Mouse (Mus musculus): Measurements from ENCODE around the gene Med12.
"Not testable (repeated sequence)": the region's sequence is repeated elsewhere in the genome, so short reads cannot be mapped to it uniquely, and the experiment has no call there.

The Med12 gene

GRCm38 (mm10) chrX:101299473-101300426 is 25.9 kb downstream of the Med12 start:
- in situ Hi-C loops (cut with MboI, MseI): no loop called here

GRCm38 (mm10) chrX:101300427-101301030 is 26.7 kb downstream of the Med12 start:
- in situ Hi-C loops (cut with MboI, MseI): no loop called here

GRCm38 (mm10) chrX:101301654-101302053 is 27.8 kb downstream of the Med12 start:
- in situ Hi-C loops (cut with MboI, MseI): no loop called here

GRCm38 (mm10) chrX:101304646-101305045 is 30.8 kb downstream of the Med12 start:
- in situ Hi-C loops (cut with MboI, MseI): no loop called here

- in situ Hi-C loops (cut with MboI, MseI): no loop called here
These were observed 35.5 kb downstream of the Med12 start for GRCm38 (mm10) chrX:101309299-101309698.

- in situ Hi-C loops (cut with MboI, MseI): no loop called here
These were observed 40.0 kb downstream of the Med12 start for GRCm38 (mm10) chrX:101313625-101314359.

- in situ Hi-C loops (cut with MboI, MseI): no loop called here
These were observed 45.9 kb downstream of the Med12 start for GRCm38 (mm10) chrX:101319775-101320174.

- in situ Hi-C loops (cut with MboI, MseI): no loop called here
These were observed 52.4 kb downstream of the Med12 start for GRCm38 (mm10) chrX:101325989-101326899.

- in situ Hi-C loops (cut with MboI, MseI): loop anchor here (5.0 kb wide), 1 partner anchor 197 kb away; no protein-coding TSS in a partner anchor
These were observed 55.7 kb downstream of the Med12 start for GRCm38 (mm10) chrX:101329372-101330028.

GRCm38 (mm10) chrX:101332031-101332374 is 58.2 kb downstream of the Med12 start:
- in situ Hi-C loops (cut with MboI, MseI): loop anchor here (5.0 kb wide), 1 partner anchor 200 kb away; no protein-coding TSS in a partner anchor

- in situ Hi-C loops (cut with MboI, MseI): loop anchor here (5.0 kb wide), 1 partner anchor 200 kb away; no protein-coding TSS in a partner anchor
These were observed 58.8 kb downstream of the Med12 start for GRCm38 (mm10) chrX:101332375-101333211.

- in situ Hi-C loops (cut with MboI, MseI): loop anchor here (5.0 kb wide), 1 partner anchor 202 kb away; no protein-coding TSS in a partner anchor
These were observed 60.8 kb downstream of the Med12 start for GRCm38 (mm10) chrX:101334606-101335005.

- in situ Hi-C loops (cut with MboI, MseI): no loop called here
These were observed 64.8 kb downstream of the Med12 start for GRCm38 (mm10) chrX:101338666-101339065.

- in situ Hi-C loops (cut with MboI, MseI): not testable (repeated sequence)
These were observed 69.0 kb downstream of the Med12 start for GRCm38 (mm10) chrX:101342837-101343236.

GRCm38 (mm10) chrX:101345456-101345855 is 71.6 kb downstream of the Med12 start:
- in situ Hi-C loops (cut with MboI, MseI): no loop called here

- in situ Hi-C loops (cut with MboI, MseI): no loop called here
These were observed 72.6 kb downstream of the Med12 start for GRCm38 (mm10) chrX:101346475-101346874.
